Mouse (Mus musculus) erythroblast, embryonic 14.5 days (primary cell): ENCODE measurements at regions not wholly inside any gene's neighbourhood (a gene's known extent, or its start where the extent isn't known, plus 50 kb on each side); places are given as distances from the start of the nearest gene placed in this dataset.

Experiments used
- GATA1 ChIP-seq: IDR thresholded peaks from 2 replicates; pipeline ENCODE4 v1.6.1; 2012; ENCODE audit warnings: low read length, inconsistent platforms, mixed read lengths
- TAL1 ChIP-seq: IDR thresholded peaks from 3 replicates; pipeline ENCODE4 v1.6.1; 2012; ENCODE audit warnings: low read length, inconsistent platforms, mixed read lengths

DNA sequence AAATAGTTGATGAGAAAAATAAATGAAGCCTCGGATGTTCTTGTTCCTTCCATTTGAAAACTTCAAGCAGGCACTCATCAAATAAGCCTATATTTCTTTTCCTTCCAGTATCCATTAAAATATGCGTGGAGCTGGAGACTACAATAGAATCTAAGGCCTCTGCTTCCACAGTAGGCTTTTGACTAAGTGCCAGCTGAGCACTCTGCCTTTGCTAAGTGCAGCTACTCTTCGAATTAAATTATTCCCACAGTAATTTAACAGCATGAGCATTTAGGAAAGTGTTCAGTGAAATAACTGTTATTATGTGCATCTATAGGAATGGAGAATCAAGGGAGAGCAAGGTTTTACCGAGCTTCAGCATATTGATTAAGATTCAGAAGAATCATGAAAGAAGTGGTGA lies 280.5 kb upstream of the C030005K15Rik start:
- TF ChIP-seq GATA1, result no peak
- TF ChIP-seq TAL1, result no peak
